ENCODE assay signal across 1 mouse cellular context in the genomic region with DNA sequence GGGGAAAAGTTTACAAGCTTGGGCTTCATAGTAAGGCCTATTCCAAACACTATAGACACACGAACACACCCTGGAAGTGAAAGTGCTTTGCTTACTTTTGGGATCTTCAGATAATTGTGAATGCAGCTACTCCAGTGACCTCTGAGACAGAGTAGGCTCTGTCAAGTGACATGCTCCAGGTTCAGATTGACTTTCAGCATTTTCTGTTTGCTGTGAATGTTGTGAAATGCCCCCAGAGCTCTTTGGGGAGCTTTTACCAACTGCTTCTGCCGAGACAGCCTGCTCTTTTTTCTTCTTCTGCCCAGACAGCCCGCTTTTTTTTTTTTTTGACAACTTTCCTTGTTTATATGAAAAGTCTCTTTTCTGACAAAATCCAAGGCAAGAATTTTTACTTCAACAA.
TF ChIP-seq lines count a peak whose summit lies in the region.

No protein-coding gene starts in this region.

TF ChIP-seq in CH12.LX, 34 proteins besides CTCF, POLR2A, EP300 and RAD21 (continued from another document):
- TF ChIP-seq KAT2A (IDR thresholded peaks at IDR 0.05; ENCODE audit: insufficient replicate concordance, low read length) = no peak
- TF ChIP-seq MXI1 (IDR thresholded peaks at IDR 0.05; ENCODE audit: low read depth, low read length) = no peak
- TF ChIP-seq RCOR1 (conservative IDR thresholded peaks at IDR 0.05; ENCODE audit: low read depth, low read length) = no peak
- TF ChIP-seq USF1 (IDR thresholded peaks at IDR 0.05; ENCODE audit: low read depth, low read length) = no peak
- TF ChIP-seq NRF1 (IDR thresholded peaks at IDR 0.05; ENCODE audit: low read depth, low read length) = no peak
- TF ChIP-seq MAFK (IDR thresholded peaks at IDR 0.05; ENCODE audit: insufficient replicate concordance, low read length) = no peak
- TF ChIP-seq TCF12 (IDR thresholded peaks at IDR 0.05; ENCODE audit: low read depth, low read length) = no peak
- no peak for TF ChIP-seq E2F4 (IDR thresholded peaks at IDR 0.05; ENCODE audit: insufficient replicate concordance, low read depth, low read length)
- TF ChIP-seq CHD1 (IDR thresholded peaks at IDR 0.05; ENCODE audit: low read depth, low read length) = no peak
- no peak for TF ChIP-seq MAX (IDR thresholded peaks at IDR 0.05; ENCODE audit: low read length)
